Mouse (Mus musculus) heart, adult 9 months (tissue): Measurements from ENCODE around the gene Tmem181a.
A peak's percentile ranks its signal among the peaks of the same experiment; 100 is the strongest.
"Not testable (repeated sequence)": the region's sequence is repeated elsewhere in the genome, so short reads cannot be mapped to it uniquely, and the experiment has no call there.

ENCODE experiments used
- DNase-seq, 2 experiments: peaks; one replicate each; pipeline ENCODE4 v3.0.0; 2022; ENCODE audit warnings: low spot score in 2 of 2

Gene Tmem181a

GRCm38 (mm10) chr17:6256400-6257069 is at the start of gene Tmem181a:
Gene Tmem181a, plus strand, starts transcription at chr17:6256860.
- DNase-seq = not testable (repeated sequence)

GRCm38 (mm10) chr17:6211721-6212120 is 44.9 kb upstream of the Tmem181a start:
- peak in 1 of 2 experiments; percentile 30 for DNase-seq

GRCm38 (mm10) chr17:6215640-6216039 is 41.0 kb upstream of the Tmem181a start:
- DNase-seq = no peak

GRCm38 (mm10) chr17:6216514-6216913 is 40.1 kb upstream of the Tmem181a start:
- peak; percentile 45 to 60 for DNase-seq

GRCm38 (mm10) chr17:6232633-6233032 is 24.0 kb upstream of the Tmem181a start:
- DNase-seq = not testable (repeated sequence)

GRCm38 (mm10) chr17:6251298-6251697 is 5.4 kb upstream of the Tmem181a start:
- DNase-seq = not testable (repeated sequence)

GRCm38 (mm10) chr17:6257070-6257456 is 403 bp downstream of the Tmem181a start:
- not testable (repeated sequence) for DNase-seq

- peak; percentile 42 to 59 for DNase-seq
Measured at GRCm38 (mm10) chr17:6269876-6270831, 13.5 kb downstream of the Tmem181a start.

- not testable (repeated sequence) for DNase-seq
Measured at GRCm38 (mm10) chr17:6270840-6271239, 14.2 kb downstream of the Tmem181a start.

GRCm38 (mm10) chr17:6271970-6272369 is 15.3 kb downstream of the Tmem181a start:
- DNase-seq = not testable (repeated sequence)

- not testable (repeated sequence) for DNase-seq
Measured at GRCm38 (mm10) chr17:6274693-6275092, 18.0 kb downstream of the Tmem181a start.

GRCm38 (mm10) chr17:6279205-6279604 is 22.5 kb downstream of the Tmem181a start:
- DNase-seq = not testable (repeated sequence)

GRCm38 (mm10) chr17:6279772-6280171 is 23.1 kb downstream of the Tmem181a start:
- DNase-seq = not testable (repeated sequence)

GRCm38 (mm10) chr17:6280513-6280912 is 23.9 kb downstream of the Tmem181a start:
- not testable (repeated sequence) for DNase-seq

- not testable (repeated sequence) for DNase-seq
Measured at GRCm38 (mm10) chr17:6283137-6283536, 26.5 kb downstream of the Tmem181a start.

- DNase-seq = not testable (repeated sequence)
Measured at GRCm38 (mm10) chr17:6286169-6286568, 29.5 kb downstream of the Tmem181a start.

- DNase-seq = not testable (repeated sequence)
Measured at GRCm38 (mm10) chr17:6289045-6289444, 32.4 kb downstream of the Tmem181a start.

GRCm38 (mm10) chr17:6293882-6294281 is 37.2 kb downstream of the Tmem181a start:
- DNase-seq = not testable (repeated sequence)

GRCm38 (mm10) chr17:6297060-6297795 is 40.6 kb downstream of the Tmem181a start:
- not testable (repeated sequence) for DNase-seq

- not testable (repeated sequence) for DNase-seq
Measured at GRCm38 (mm10) chr17:6300190-6300863, 43.7 kb downstream of the Tmem181a start.

- not testable (repeated sequence) for DNase-seq
Measured at GRCm38 (mm10) chr17:6304891-6305290, 48.2 kb downstream of the Tmem181a start.
